Mouse (Mus musculus): ENCODE data around the gene Coro1a. TPM values are rescaled to one million over a fixed set of nuclear protein-coding genes. Genes with fewer than 3 reads are reported as not detected.

The Coro1a gene
- polyA plus RNA-seq, 1 experiment from 2014 or later: 51.0 TPM

Other genes starting within 250 kb of the Coro1a start
- 0.23 and 0.43 TPM in 2 replicates for gene Atp2a1, start 244.7 kb downstream of the Coro1a start, polyA plus RNA-seq (2016; fragmentation: Nextera tagmentation; extraction: Ambion mirVana)
- 57.7 and 60.2 TPM in 2 replicates for gene Sh2b1, start 232.4 kb downstream of the Coro1a start, polyA plus RNA-seq (2016; fragmentation: Nextera tagmentation; extraction: Ambion mirVana)
- 113 and 119 TPM in 2 replicates for gene Tufm, start 220.4 kb downstream of the Coro1a start, polyA plus RNA-seq (2016; fragmentation: Nextera tagmentation; extraction: Ambion mirVana)
- gene Atxn2l, start 204.3 kb downstream of the Coro1a start, polyA plus RNA-seq (2016; fragmentation: Nextera tagmentation; extraction: Ambion mirVana): 76.6 and 92.6 TPM in 2 replicates
- gene Eif3c, start 141.4 kb downstream of the Coro1a start, polyA plus RNA-seq (2016; fragmentation: Nextera tagmentation; extraction: Ambion mirVana): 213 and 225 TPM in 2 replicates
- gene Apobr, start 122.8 kb downstream of the Coro1a start, polyA plus RNA-seq (2016; fragmentation: Nextera tagmentation; extraction: Ambion mirVana): 0.31 and 0.52 TPM in 2 replicates
- 27.5 and 32.7 TPM in 2 replicates for gene Cln3, start 122.0 kb downstream of the Coro1a start, polyA plus RNA-seq (2016; fragmentation: Nextera tagmentation; extraction: Ambion mirVana)
- gene Il27, start 112.8 kb downstream of the Coro1a start, polyA plus RNA-seq (2016; fragmentation: Nextera tagmentation; extraction: Ambion mirVana): not detected in 2 replicates
- 3.1 and 3.8 TPM in 2 replicates for gene Nupr1, start 76.9 kb downstream of the Coro1a start, polyA plus RNA-seq (2016; fragmentation: Nextera tagmentation; extraction: Ambion mirVana)
- 39.4 and 51.2 TPM in 2 replicates for gene Sgf29, start 58.5 kb downstream of the Coro1a start, polyA plus RNA-seq (2016; fragmentation: Nextera tagmentation; extraction: Ambion mirVana)
- 0.42 and 0.54 TPM in 2 replicates for gene Sult1a1, start 31.4 kb downstream of the Coro1a start, polyA plus RNA-seq (2016; fragmentation: Nextera tagmentation; extraction: Ambion mirVana)
- gene Bola2, start 12.4 kb downstream of the Coro1a start, polyA plus RNA-seq (2016; fragmentation: Nextera tagmentation; extraction: Ambion mirVana): 146 and 157 TPM in 2 replicates
- 14.7 and 14.9 TPM in 2 replicates for gene Slx1b, start 12.0 kb downstream of the Coro1a start, polyA plus RNA-seq (2016; fragmentation: Nextera tagmentation; extraction: Ambion mirVana)
- gene Mapk3, start 51.8 kb upstream of the Coro1a start, polyA plus RNA-seq (2016; fragmentation: Nextera tagmentation; extraction: Ambion mirVana): 51.5 and 56.8 TPM in 2 replicates
- 1.4 and 1.5 TPM in 2 replicates for gene Gdpd3, start 58.5 kb upstream of the Coro1a start, polyA plus RNA-seq (2016; fragmentation: Nextera tagmentation; extraction: Ambion mirVana)
- 91.8 and 92.7 TPM in 2 replicates for gene Ypel3, start 69.2 kb upstream of the Coro1a start, polyA plus RNA-seq (2016; fragmentation: Nextera tagmentation; extraction: Ambion mirVana)
- 0.33 and 0.56 TPM in 2 replicates for gene Tbx6, start 73.7 kb upstream of the Coro1a start, polyA plus RNA-seq (2016; fragmentation: Nextera tagmentation; extraction: Ambion mirVana)
- 310 and 320 TPM in 2 replicates for gene Ppp4c, start 84.7 kb upstream of the Coro1a start, polyA plus RNA-seq (2016; fragmentation: Nextera tagmentation; extraction: Ambion mirVana)
- gene Fam57b, start 89.9 kb upstream of the Coro1a start, polyA plus RNA-seq (2016; fragmentation: Nextera tagmentation; extraction: Ambion mirVana): 16.2 and 17.6 TPM in 2 replicates
- gene 4930451I11Rik, start 123.9 kb upstream of the Coro1a start, polyA plus RNA-seq (2016; fragmentation: Nextera tagmentation; extraction: Ambion mirVana): not detected in 2 replicates
- 5.5 and 6.6 TPM in 2 replicates for gene Doc2a, start 139.6 kb upstream of the Coro1a start, polyA plus RNA-seq (2016; fragmentation: Nextera tagmentation; extraction: Ambion mirVana)
- 53.3 TPM in 2 replicates for gene Hirip3, start 154.2 kb upstream of the Coro1a start, polyA plus RNA-seq (2016; fragmentation: Nextera tagmentation; extraction: Ambion mirVana)
- gene Ino80e, start 154.6 kb upstream of the Coro1a start, polyA plus RNA-seq (2016; fragmentation: Nextera tagmentation; extraction: Ambion mirVana): 96.5 and 108 TPM in 2 replicates
- gene Taok2, start 176.9 kb upstream of the Coro1a start, polyA plus RNA-seq (2016; fragmentation: Nextera tagmentation; extraction: Ambion mirVana): 60.9 and 65.4 TPM in 2 replicates
- gene Tmem219, start 215.1 kb upstream of the Coro1a start, polyA plus RNA-seq (2016; fragmentation: Nextera tagmentation; extraction: Ambion mirVana): 23.0 and 25.3 TPM in 2 replicates
- gene Kctd13, start 221.1 kb upstream of the Coro1a start, polyA plus RNA-seq (2016; fragmentation: Nextera tagmentation; extraction: Ambion mirVana): 45.3 and 46.4 TPM in 2 replicates
- gene Asphd1, start 241.8 kb upstream of the Coro1a start, polyA plus RNA-seq (2016; fragmentation: Nextera tagmentation; extraction: Ambion mirVana): 1.5 TPM in 2 replicates
- 8.6 and 10.5 TPM in 2 replicates for gene Sez6l2, start 242.8 kb upstream of the Coro1a start, polyA plus RNA-seq (2016; fragmentation: Nextera tagmentation; extraction: Ambion mirVana)

Measured in forebrain, embryonic 12.5 days (tissue).